Mouse (Mus musculus) forelimb bud, embryonic 11.5 days (tissue): ENCODE data around the gene Zfp866.
A peak's percentile ranks its signal among the peaks of the same experiment; 100 is the strongest.

Experiments
- DNase-seq: peaks from one replicate; pipeline ENCODE4 v3.0.0-alpha.2; 2012; ENCODE audit warnings: low read depth, low spot score

Zfp866 gene

DNA sequence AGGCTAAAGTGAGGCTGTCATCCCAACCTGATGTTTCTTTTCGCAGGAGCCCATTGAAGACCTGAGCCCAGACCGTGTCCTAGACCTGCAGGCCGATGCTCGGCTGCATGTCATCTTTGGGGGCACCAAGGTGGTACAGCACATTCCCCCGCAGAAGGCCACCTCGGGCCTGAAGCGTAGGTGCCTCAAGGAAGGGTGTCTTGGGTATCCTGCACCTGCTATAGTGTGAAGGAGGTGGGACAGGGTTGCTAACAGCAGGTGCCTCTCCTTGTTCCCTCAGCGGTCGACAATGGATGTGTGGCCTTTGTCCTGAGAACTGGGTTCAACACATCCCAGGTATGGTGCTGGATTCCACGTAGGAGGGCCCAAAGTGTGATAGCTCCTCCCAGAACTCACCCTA is 6.7 kb upstream of the Zfp866 start:
- DNase-seq = no peak

DNA sequence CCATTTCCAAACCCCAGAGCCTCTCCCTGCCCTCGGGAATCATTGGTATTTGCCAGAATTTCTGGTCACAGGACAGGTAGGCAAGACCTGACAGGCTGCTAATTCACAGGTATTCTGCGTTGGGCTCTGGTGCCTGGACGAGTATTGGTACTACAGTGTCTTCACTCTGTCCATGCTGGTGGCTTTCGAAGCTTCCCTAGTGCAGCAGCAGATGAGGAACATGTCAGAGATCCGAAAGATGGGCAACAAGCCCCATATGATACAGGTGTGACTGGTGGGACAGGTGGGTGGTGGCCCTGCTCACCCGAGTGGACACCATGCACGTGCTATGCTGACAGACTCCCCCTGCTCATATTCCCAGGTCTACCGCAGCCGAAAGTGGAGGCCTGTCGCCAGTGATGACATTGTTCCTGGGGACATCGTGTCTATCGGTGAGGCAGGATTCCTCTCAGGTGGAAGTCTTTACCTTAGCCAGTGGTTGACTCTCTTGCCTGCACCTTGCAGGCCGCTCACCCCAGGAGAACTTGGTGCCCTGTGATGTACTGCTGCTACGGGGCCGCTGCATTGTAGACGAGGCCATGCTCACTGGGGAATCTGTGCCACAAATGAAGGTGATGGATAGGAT is 5.9 kb upstream of the Zfp866 start:
- no peak for DNase-seq

DNA sequence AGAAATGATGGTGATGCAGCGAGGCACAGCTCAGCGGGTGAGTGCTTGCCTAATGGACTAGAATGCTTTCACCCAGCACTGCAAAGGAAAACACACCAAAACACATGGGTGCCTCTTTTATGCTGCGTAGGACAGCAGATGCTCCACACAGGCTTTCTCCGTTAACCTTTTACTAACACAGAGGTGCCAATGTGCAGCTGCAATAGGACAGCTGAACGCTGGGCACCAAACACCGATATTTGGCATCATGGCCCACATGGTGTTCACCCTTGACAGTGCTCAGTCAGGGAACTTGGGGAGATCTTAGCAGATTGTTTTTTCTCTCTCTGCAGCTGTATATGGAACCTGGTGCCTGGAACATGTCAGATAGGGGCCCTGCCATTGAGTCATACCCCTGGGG is 3.9 kb upstream of the Zfp866 start:
- no peak for DNase-seq

DNA sequence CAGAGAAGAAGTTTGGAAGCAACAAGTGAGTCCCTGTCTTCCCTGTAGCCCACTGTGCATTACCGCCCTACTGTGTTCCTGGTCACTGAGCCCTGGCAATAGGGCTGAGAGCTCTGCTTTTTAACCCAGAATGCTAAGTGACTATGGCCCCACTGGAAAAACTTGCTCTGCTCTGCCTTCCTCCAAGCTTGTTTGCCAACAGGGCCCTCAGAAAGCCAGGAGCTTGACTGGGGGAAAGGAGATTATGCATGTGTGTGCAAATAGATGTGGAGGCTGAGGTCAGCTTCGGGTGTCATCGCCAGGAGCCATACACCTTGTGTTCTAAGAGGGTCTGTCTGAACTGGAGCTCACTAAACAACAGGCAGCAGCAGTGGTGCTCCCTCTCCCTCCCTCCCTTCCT is 3.1 kb upstream of the Zfp866 start:
- DNase-seq = no peak

DNA sequence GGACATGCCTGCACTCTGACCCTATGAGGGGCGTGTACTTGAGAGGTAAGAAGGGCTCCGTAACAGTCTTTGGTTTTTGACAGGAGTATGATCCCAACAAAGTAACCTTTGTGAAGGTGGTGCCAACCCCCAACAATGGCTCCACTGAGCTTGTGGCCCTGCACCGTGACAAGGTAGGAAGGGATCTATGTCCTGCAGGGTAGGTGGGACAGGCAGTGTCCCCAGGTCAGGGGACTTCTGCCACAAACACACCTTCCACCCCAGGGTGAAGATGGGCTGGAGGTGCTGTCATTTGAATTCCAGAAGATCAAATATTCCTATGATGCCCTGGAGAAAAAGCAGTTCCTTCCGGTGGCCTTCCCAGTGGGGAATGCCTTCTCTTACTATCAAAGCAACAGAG is 2.7 kb upstream of the Zfp866 start:
- no peak for DNase-seq

DNA sequence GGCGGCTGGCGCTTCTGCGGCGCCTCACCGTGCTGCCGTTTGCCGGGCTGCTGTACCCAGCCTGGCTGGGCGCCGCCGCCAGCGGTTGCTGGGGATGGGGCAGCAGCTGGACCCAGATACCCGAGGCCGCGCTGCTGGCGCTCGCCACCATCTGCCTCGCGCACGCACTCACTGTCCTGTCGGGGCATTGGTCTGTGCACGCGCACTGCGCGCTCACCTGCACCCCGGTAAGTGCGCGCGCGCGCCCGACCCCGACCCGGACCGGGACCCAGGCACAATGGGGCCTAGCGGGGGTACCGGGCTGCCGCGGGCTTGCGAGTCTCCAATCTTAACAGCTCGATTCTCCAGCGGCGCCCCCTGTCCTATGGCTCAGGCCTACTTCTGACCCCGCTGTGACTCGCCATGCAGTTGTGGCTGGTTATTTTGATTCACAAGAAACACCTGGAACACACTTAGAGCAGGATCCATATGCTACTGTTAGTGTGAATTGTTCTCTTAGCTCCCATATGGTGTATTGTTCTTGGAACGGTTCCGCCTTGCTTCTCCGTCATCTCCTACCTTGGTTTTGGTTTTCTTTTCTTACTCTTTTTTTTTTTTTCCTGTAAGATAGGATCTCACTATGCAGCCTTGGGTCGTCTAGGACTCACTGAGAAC is 564 bp upstream of the Zfp866 start:
- no peak for DNase-seq

DNA sequence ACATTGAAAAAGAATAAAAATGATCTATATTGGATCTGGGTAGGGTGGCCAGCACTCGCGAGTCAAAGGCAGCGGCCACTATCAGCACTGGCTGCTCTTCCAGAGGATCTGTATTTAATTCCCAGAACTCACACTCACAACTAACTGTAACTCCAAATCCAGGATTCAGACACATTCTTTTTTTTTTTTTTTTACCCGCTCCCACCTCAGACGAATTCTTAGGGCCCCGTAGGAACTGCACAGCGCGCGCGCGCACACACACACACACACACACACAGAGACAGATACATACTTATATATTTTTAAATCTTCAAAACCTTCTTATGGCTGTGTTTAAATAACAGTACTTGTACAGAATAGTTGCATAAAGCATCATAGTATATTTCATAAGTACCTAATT is 614 bp downstream of the Zfp866 start:
- no peak for DNase-seq

DNA sequence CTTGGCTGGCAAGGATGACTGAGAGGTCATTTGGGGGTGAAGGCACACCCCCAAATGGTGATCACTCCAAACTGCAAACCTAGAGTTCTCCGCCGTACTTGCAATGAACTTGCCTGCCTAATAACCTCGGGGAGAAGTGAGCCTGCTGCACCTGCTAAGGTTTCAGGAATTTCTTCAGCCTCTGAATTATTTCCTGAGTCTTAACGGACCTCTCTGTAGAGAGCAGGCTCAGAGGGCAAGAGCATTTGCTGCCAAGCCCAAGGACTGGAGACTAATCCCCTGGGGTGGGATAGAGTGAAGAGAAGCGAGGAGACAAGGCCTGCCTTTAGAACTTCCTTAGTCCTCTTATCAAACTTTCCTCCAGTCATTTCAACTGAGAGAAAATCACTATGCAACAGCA is 1.2 kb downstream of the Zfp866 start:
- no peak for DNase-seq

DNA sequence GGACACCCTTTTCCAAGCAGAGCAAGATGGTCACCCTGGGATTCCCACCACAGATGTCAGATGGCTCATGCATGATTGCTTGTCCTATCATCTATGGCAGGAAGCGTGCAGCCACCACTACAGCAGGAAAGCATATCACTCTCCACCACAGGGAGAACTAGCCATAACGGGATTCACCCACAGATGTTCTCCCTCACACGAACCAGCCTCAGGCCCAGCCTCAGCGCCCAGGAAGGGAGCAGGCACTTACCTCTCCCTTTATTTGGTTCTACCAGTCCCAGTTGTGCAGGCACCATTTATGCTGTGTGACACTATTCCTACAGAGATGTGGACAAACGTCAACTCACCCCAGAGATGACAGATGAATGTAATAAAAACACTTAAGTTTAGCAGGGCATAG is 1.9 kb downstream of the Zfp866 start:
- DNase-seq = no peak

DNA sequence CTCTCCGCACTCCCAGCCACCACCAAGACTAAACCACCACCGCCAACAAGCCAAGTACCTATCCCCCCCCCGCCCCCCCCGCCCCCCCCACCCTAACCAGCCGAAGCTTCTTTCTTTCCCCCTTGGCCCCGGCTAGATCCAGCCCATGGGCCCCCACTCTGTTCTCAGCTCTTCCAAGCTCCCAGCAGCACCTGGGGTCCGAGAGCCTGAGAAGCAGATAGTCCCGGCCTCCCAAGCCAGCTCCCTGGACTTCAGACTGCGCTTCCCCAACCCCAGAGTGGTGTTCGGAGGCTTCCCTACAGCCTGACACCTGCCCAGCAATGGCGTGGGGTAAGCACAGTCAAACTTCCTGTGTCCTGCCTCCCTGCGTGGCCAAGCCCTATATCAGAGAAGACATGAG is 13.9 kb downstream of the Zfp866 start:
- no peak for DNase-seq

DNA sequence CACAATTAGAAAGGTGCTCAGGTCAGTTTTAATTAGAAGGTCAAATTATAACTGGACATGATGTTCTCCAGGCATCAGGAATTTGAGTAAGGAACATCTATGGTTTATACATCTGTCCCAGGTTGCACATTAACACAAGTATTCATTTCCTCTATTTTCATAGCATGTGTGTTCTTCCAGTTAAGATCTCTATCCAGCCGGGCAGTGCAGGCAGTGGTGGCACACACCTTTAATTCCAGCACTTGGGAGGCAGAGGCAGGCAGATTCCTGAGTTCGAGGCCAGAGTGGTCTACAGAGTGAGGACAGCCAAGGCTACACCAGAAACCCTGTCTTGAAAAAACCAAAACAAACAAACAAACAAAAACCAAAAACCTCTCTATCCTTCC is 15.8 kb downstream of the Zfp866 start:
- DNase-seq = no peak

DNA sequence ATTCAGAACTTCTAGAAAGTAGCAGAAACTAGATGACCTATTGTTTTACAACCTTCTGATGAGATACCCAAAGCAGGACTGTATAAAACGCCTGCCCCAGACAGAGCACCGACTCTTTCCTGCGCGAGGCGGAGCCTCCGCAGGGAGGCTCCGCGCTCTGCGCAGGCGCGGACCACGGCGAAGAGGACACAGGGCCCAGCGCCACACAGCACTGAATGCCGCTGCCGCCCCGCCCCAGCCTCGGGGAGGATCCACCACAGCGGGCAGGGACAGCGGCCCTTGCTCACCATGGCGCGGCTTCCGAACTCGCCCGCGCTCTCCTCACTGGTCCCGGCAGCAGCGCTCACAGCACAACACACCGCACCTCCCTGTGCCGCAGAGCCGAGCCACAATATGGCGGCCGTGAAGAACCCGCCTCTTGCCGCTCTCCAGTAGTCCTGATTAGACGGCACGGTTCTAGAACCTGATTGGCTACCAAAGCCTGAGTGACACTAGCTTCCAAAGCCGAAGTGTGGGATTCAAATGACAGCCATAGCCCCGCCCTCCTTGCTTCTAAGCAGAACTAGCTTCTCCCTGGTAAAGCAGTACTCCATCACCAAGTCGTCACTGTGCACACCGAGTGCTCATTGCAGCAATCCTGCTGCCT is 16.4 kb downstream of the Zfp866 start, which contains the start of gene Gm20422:
Gene Gm20422 (minus strand): TSS at position 384 of the 646 bp plus-strand sequence.
- peak; percentile 97 for DNase-seq

DNA sequence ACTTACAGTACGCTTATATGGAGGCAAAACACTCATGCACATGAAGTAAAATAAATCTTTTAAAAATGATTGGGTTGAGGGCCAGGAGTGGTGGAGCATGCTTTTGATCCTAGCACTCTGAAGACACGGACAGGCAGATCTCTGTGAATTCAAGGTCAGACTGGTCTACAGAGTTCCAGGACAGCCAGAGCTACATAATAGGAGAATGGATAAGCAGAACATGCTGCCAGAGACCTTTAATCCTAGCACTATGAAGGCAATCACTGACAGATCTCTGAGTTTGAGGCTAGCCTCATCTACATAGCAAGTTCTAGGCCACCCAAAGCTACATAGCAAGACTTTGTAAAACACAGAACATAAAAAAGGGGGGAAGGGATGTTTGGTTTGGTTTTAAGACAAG is 18.9 kb downstream of the Zfp866 start:
- DNase-seq = no peak

DNA sequence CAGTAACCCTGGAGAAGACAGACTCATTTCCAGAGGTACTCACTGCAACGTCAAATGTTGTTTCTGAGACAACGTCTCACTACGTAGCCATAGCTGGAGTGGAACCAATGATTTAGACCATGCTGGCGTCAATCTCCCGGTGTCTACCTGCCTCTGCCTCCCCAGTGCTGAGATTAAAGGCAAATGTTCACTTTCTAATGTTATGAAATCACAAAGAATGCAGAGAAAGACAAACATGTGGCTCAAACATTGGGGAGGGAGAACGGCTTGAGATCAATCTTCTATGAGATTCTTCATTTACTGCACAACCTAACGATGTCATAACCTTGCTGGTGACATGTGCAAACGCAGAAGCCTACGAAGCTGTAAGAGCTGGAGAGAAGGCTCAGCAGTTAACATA is 19.8 kb downstream of the Zfp866 start:
- no peak for DNase-seq

DNA sequence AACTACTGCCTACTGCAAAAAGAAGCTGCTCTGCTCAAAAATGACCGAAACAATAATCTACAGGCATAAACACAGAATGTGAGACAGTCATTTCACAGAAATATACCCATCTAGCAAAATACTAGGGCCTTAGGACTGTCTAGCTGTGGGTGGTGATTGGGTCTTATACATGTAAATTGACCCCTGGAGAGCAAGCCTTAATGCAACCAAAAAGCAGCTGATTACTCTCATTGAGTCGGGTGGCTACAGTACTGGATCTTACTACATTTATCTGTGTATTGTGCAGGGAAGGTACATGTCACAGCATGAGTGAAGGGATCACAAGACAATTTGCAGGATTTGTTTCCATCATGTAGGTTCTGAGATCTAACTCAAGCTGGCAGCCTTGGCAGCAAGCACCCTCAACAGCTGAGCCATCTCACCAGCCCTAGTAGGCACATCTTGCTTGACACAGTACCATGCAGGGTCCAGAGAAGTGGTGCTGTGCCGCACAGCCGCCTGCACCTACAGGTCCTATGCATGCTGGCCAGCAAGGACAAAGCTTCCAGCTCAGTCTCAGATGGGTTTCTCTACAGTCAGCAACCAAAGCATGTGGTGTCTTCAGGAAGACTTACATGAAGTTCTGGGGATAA is 29.0 kb downstream of the Zfp866 start:
- DNase-seq = no peak

DNA sequence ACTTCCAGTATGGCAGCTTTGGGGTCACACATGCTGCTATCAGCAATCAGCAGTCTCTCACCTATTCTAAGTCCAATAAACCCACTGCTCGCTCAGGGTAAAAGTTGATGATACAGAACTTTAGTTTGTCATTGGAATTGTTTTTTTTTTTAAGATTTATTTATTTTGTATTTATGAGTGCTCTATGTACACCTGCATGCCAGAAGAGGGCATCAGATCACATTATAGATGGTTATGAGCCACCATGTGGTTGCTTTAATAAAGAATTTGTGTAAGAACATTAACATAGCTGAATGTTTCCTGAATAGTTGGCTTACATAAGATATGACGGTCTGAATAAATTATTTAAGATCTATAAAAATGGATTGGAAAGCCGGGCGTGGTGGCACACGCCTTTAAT is 32.7 kb downstream of the Zfp866 start:
- DNase-seq = no peak

DNA sequence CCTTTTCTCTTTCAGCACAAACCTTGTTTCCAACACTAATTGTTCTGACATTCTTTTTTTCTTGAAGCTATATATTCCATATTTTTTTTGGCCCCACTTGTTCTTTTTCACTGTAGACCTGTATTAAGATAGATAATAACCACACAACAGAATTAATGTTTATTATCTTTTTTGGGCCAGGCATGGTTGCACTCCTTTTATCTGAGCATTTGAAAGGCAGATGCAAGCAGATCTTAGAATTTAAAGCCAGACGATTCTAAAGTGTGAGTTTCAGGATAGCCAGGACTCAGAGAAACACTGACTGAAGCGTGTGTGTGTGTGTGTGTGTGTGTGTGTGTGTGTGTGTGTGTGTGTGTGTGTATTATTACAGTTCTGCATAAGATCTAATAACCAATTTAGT is 38.5 kb downstream of the Zfp866 start:
- no peak for DNase-seq

DNA sequence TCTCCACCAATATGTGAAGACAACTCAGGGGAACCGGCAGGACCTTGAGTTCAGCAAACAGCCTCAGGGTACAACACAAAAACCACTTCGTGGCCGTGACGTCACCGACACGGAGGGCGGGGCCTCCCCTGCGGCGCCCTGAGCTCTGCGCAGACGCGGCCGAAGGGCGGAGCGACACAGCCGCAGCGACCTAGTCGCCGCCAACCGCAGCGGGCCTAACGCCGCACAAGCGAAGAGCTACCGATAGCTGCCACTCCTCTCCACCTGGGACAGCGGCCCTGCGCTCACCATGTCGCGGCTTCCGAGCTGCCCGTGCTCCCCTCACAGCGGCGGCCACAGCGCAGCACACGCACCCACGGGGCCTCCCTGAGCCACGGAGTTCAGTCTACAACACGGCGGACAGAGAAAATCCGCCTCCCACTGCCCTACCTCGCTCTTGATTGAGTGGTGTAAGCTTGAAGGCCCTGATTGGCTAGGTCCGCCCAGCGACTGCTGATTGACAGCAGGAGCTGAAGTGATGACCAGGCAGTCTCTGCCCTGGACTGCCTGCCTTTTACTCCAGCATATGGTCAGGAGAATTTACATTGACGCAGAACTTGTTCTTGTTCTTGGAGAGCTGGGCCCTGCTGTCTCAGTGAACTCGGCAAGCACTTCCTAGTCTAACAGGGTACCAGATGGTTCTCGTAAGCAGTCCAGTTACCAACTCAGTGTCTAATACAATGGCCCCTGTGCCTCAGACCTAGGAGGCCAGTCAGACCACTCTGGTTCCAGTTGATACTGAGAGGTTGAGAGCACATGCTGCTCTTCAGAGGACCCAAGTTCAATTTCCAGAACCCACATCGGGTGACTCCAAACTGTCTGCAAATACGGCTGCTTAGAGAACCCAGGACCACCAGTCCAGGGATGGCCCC is 41.2 kb downstream of the Zfp866 start, which contains the start of gene Zfp963:
Gene Zfp963 (minus strand): TSS at position 427 of the 911 bp plus-strand sequence.
- peak; percentile 95 for DNase-seq

DNA sequence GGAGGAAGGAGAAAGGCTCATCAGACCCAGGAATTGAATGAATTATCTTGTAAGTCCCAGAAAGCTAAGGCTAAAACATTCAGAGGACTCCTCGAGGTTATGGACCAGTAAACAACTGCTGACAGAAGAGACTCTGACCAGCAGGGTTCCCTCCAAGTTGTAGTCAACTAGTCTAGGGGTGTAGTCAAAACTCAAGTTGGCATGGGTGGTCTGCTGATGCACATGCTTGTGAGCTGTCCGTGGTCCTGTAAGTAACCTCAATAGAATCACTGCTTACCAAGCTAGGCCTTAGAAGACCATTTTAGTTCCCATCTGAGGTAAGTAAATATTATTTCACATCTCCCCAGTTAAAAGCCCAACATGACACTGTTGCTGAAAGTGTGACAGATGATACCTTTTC is 49.7 kb downstream of the Zfp866 start:
- peak; percentile 11 for DNase-seq

DNA sequence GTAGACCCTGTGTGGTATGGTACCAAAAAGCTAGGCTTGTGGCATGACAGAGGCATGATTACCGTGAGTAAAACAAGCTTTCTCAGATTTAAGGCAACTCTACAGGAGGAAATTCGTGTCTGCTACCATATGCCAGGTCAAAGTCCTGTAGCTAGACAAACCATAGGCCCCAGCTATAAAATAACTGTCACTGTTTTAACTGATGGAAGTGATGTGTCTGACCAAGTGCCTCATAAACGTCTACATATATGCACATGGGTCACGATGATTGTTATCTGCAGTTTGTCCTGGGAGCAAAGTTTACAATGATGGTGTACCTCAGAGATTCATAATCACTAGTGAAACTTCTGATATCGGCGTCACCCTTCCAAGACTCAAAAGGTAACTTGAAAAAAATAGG is 50.2 kb downstream of the Zfp866 start:
- DNase-seq = no peak

DNA sequence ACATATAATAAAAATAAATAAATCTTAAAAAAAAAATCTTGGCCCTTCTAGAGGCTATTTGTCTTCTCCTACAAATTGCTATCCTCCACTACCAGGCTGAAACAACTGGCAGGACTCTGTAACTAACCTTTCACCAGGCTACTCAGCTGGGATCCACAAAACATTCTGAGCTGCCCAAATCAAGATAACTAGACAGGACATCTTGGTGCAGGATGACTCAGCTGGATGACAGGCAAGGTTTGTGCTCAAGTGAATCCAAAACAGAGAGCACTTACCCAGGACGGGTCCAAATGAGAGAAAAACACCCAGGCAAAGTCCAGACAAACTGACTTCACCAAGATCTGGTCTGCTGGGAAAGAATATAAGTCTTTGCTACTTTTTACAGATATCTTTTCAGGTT is 55.5 kb downstream of the Zfp866 start:
- no peak for DNase-seq

DNA sequence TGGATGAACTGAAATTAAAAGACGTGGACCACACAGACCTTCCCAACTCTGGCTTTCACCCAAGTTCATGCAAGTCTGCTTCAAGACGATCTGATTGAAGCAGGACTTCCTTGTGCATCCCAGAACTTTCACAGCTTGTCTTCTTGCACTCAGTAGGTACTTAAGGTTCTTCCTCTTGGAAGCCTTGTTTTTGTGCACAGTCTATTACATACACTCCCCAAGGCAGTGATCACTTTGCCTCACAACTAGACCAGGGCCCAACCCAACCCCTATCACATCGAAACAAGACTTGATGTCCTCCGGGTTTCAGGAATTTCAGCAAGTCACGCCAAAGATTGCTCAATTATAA is 73.8 kb downstream of the Zfp866 start:
- DNase-seq = no peak
